Mouse (Mus musculus): ENCODE results near the gene Gpsm2.

- 0 out of 2 replicates have a peak, but pooled peaks have one; percentile 34 for TF ChIP-seq CTCF (conservative IDR thresholded peaks at IDR 0.05; ENCODE audit: insufficient read depth, insufficient read length, low read depth, low read length)
- TF ChIP-seq POLR2A (IDR thresholded peaks at IDR 0.05; ENCODE audit: low read depth, low read length) = no peak
These were observed 775 bp downstream of the Gpsm2 start for GRCm38 (mm10) chr3:108721076-108721991.
